Mouse (Mus musculus): ENCODE data around the gene Fbxl20.
A peak's percentile ranks its signal among the peaks of the same experiment; 100 is the strongest.

Fbxl20 gene

DNA sequence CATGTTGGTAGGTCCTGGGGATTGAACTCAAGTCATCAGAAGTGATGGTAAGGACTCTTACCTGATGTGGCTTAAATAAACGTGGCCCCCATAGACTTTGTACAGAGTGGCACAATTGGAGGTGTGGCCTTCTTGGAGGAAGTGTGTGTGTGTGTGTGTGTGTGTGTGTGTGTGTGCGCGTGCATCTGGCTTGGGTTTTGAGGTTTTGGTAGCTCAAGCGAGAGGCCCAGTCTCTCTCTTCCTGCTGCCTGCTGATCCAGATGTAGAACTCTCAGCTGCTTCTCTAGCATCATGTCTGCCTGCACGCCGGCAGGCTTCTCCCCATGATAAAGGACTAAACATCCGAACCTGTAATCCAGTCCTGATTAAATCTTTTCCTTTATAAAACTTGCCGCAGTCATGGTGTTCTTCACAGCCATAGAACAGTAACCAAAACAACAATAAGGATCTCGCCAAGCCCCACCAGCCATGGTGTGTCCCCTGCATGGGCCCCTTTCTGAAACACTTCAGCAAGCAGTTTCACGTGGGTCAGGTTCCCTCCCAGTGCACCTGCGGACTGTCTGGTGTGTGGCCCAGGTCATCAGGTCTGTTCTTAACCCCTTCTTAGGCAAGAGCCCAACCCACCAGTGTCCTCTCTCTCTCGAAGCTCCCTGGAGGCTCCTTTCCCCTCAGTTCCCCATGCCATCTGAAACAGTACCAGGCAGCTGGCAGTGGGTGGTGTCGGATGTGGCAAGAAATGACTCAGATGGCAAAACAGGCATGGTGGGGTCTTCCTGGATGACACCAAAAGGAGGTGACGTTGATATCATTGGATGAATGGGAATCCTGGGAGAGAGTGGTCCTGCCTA, 100.3 kb downstream of the Fbxl20 start:
- no peak for DNase-seq (ENCODE audit: low read depth, low spot score)

DNA sequence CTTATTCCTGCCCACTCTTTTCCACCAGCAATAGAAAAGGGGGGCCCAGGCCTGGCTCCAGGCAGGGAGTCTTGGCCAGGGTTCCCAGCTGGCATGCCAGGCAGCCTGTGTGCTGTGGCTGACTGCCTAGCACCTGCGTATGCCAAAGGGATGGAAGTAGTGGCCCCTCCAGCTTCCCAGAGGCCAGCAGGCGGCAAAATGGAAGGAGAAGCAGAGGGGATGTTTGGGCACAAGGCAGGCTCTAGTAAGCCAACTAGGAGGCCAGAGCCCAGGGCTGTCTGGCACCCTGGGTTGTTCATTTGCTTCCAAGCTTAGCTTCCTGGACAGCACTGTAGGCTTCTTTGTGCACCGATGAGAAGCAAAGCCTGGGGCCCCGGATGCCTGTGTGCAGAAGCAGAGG, 102.5 kb downstream of the Fbxl20 start:
- DNase-seq (ENCODE audit: low read depth, low spot score), result no peak

DNA sequence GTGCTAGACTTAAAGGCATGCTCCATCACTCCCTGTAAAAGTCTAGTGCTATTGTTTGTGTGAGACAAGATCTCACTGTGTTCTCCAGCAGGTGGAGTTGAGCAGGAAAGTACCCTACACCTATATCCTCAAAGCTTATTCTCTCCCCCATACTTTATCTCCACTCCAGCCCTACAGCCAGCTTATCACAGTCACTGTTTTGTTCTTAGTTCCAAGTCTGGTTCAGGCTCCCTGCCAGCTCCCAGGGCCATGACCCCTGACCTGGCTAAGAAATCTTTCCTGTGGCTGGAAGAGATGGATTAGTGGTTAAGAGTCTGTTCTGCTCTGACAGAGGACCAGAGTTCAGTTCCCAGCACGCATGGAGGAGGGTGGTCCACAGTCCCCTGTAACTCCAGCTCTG, 103.7 kb downstream of the Fbxl20 start:
- no peak for DNase-seq (ENCODE audit: low read depth, low spot score)

DNA sequence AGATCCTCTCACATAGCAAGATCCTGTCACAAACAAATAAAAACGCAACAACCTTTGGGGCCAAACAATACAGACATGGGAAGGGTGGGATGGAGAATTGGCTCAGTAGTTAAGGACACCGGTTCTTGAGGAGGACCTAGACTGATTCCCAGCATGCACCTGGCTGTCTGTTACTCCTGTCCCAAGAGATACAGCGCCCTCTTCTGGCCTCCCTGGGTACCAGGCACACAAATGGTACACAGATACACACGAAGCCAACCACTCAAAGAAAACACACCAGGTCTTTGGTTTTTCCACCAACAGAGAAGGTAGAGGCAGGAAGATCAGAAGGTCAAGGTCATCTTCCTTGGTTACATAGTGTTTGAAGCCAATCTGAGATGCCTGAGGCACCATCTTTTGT, 104.6 kb downstream of the Fbxl20 start:
- DNase-seq (ENCODE audit: low read depth, low spot score), result peak; percentile 94

DNA sequence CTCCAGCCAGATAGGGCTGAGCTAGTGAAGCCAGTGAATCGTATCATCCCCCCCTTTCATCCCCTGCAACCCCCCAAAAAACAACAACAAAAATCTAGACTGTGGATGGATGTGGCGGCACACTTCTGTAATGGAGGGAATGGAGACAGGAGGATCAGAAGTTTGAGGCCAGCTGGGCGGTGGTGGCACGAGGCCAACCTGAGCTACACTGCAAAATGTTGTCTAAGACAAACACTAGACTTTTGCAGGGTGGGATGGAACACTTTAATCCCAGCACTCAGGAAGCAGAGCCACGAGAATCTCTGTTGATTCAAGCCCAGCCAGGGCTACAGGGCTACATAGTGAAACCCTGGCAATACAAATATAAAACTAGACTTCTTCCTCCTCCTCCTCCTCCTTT, 106.1 kb downstream of the Fbxl20 start:
- no peak for DNase-seq (ENCODE audit: low read depth, low spot score)

DNA sequence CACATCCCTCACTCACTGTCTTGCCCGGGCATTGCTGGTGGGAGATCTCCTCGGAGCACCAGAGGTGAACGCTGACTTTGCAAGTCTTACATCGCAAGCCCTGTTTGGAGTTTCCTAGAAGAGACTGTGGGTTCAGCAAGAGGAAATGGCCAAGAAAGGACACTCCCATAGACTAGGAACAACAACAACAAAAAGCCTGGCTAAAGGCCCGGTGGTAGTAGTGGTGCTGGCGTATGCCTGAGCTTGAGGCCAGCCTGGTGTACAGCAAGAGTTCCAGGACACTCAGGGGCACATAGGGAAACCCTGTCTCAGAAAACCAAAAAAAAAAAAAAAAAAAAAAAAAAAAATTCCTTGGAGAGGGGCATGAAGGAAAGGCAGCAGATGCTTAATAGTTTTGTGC, 107.5 kb downstream of the Fbxl20 start:
- DNase-seq (ENCODE audit: low read depth, low spot score), result no peak

DNA sequence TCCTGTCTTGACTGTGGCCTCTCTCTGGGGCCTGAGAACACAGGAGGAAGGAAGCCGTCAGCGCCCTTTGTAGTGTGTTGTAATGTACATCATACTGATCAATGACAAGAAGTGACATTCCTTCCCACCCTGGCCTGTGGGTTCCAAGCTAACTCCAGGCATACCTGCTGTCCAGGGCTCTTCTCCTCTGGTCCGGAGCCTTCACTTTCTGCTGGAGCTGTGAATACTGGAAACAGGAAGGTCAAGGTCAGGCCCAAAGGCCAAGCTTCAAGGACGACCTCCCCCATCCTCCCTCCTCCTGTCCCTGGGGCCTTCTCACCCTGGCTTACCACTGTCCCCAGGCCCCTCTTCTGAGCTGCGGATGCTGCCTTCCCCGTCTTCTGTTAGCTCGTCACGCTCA, 109.2 kb downstream of the Fbxl20 start:
- peak; percentile 54 for DNase-seq (ENCODE audit: low read depth, low spot score)

DNA sequence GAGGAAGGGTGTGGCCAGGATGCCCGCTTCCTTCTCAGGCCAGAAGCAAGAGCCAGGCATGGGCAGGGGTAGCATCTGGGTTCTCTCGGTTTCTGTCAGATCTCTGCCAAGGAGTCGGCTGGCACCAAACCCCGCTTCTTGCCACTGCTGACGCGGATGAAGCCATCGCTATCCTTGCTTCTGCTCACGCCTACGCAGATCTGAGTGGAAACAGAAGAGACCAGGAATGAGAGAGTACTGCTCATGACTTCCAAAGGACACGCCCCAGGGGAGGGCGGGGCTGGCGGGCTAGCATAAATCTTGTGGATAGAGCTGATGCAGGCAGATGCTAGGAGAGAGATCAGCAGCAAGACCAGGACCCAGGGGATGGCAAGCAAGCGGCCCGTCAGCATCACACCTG, 112.3 kb downstream of the Fbxl20 start:
- DNase-seq (ENCODE audit: low read depth, low spot score), result peak; percentile 80

DNA sequence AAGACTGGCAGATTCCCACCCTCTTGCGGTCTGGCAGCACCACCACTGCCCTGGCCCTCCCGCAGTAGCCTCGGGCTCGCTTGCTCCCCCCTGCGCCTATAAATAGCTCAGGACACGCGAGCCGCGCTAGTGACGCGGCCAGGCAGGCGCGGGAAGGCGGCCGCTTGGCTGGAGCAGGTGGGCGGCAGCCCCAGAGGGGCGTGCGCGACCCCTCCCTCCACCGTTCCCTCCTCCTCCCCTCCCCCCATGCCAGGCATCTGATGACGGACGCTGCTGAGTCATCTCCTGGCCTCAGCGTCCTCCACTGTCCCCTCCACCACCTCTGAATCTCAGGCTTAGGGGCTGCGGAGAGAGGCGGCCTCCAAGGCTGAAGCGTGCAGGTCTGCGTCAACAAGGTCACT, 114.2 kb downstream of the Fbxl20 start:
- DNase-seq (ENCODE audit: low read depth, low spot score), result peak; percentile 60

DNA sequence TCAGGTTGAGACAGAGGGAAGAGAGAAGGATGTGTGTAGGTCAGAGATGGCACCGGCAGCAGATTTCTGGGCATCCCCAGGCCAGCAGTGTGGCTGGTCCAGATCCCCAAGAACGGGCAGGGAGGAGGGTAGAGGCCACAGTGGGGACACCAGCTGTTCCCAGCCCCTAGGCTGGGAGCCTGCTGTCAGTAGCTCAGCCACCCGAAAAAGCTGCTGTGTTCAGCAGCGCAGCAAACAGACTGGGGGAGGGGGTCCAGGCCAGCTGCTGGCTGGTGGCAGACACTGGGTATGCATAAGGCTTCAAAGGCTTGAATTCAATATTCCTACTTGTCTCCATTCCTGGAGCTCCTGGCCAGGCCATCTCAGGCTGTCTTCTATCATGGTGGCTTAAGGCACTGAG, 115.4 kb downstream of the Fbxl20 start:
- DNase-seq (ENCODE audit: low read depth, low spot score), result no peak

DNA sequence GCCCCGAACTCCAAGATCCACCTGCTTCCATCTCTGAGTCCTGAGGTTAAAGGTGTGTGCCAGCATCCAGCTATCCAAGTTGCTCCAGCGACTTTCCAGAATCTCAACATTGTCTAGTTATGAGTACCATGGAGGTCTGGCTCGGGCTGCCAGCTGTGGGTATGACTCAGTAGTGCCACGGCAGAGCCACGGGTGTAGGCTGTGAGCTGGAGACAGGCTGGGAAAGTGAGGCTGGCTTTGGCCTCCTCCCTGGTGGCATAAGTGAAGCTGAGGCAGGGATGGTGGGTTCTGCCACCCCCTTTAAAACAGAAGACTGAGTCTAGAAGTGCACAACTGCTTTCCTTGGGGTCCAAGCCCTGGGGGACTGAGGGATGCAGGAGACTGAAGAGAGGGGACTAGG, 116.1 kb downstream of the Fbxl20 start:
- DNase-seq (ENCODE audit: low read depth, low spot score), result no peak
